Mouse (Mus musculus) midbrain, embryonic 14.5 days (tissue): Measurements from ENCODE around the gene Slc6a6. TPM values are rescaled to one million over a fixed set of nuclear protein-coding genes. Genes with fewer than 3 reads are reported as not detected.
A peak's percentile ranks its signal among the peaks of the same experiment; 100 is the strongest.

Source experiments
- ATAC-seq: fragments of 200-750 bp; cut with Nextera tagmentation; 2 replicates; pipeline ENCODE4 v1.8.0; 2017; ENCODE audit warnings: moderate number of reproducible peaks, moderate library complexity; ENCODE audit not compliant: low FRiP score, low TSS enrichment
- DNase-seq: peaks from one replicate; pipeline ENCODE4 v3.0.0-alpha.2; 2015
- H3K27ac ChIP-seq: fragments of 300-500 bp; sonication (generic); replicated peaks from 2 replicates; pipeline ENCODE4 v1.5.1; 2014; ENCODE audit warnings: mild to moderate bottlenecking, low read depth, low read length, moderate library complexity
- H3K27me3 ChIP-seq: fragments of 300-500 bp; sonication (generic); 2 replicates; pipeline ENCODE4 v1.6.1; 2014; ENCODE audit warnings: low read length, control low read depth, mixed read lengths; ENCODE audit not compliant: control insufficient read depth, insufficient read depth
- H3K36me3 ChIP-seq: fragments of 300-500 bp; sonication (generic); 2 replicates; pipeline ENCODE4 v1.6.1; 2014; ENCODE audit warnings: low read length, control low read depth; ENCODE audit not compliant: control insufficient read depth, insufficient read depth
- H3K4me1 ChIP-seq: fragments of 300-500 bp; sonication (generic); 2 replicates; pipeline ENCODE4 v1.6.1; 2014; ENCODE audit warnings: mild to moderate bottlenecking, antibody characterized with exemption, low read length, control low read depth; ENCODE audit not compliant: control insufficient read depth, insufficient read depth
- H3K4me2 ChIP-seq: fragments of 300-500 bp; sonication (generic); 2 replicates; pipeline ENCODE4 v1.6.1; 2014; ENCODE audit warnings: mild to moderate bottlenecking, low read length, moderate library complexity
- H3K4me3 ChIP-seq: fragments of 300-500 bp; sonication (generic); replicated peaks from 2 replicates; pipeline ENCODE4 v1.5.1; 2014; ENCODE audit warnings: low read depth, low read length
- H3K9ac ChIP-seq: fragments of 300-500 bp; sonication (generic); replicated peaks from 2 replicates; pipeline ENCODE4 v1.6.1; 2014; ENCODE audit warnings: mild to moderate bottlenecking, low read length, moderate library complexity
- H3K9me3 ChIP-seq: fragments of 300-500 bp; sonication (generic); 2 replicates; pipeline ENCODE4 v1.6.1; 2016; ENCODE audit warnings: low read length, control low read depth, mixed read lengths; ENCODE audit not compliant: control insufficient read depth
- WGBS: fragments of 180-500 bp; shearing (Covaris S2); extraction: QIAGEN DNeasy Blood & Tissue Kit; methylation state at CpG from one replicate; pipeline ENCODE4 v1.1.7; 2014; 5-methylcytosine and 5-hydroxymethylcytosine counted together
- polyA plus RNA-seq: library from polyadenylated mRNA; unstranded; fragments of >200 nt; fragmentation: Nextera tagmentation; extraction: Ambion mirVana; gene quantifications from 2 replicates; pipeline ENCODE4 v1.2.1, GENCODE M21; 2014

The Slc6a6 gene
- polyA plus RNA-seq = 94.1 and 94.3 TPM in 2 replicates

DNA sequence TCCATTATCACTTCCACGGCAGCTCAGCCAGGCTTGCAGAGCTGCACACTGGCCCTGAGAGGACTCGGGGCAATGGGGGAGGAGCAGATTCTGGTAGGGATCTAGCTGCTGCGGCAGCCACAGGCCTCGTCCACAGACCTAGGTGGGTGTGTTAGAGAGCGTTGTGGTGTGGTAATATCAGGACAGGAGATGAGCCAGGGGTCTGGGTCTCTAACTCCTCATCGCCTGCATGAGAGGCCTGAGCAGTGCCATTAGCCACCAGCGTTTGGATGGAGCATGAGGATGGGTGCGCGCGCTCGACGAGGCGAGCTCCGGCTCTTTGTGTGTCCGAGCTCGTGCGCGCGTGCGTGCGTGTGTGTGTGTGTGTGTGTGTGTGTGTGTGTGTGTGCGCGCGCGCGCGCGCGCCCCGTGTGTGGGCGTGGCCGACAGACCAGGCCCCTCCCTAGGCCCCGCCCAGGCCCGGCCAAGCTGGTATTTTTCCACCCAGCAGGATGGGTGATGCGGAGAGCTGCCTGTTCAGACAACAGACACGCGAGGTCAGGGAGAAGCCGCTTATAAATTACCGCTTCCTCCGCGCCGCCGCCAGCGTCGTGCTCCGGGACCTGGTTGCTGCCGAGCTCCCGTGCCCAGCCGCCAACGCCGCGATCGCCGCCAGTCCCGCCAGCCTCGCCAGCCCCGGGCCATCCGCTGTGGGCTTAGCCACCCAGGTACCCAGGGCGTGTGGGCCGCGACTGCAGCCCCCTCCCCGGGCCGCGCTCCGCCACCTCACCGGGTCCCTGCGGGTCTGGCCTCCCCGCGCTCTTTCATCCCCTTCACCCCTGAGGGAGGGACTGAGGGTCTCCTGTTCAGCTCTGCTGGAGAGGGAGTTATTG, at the start of gene Slc6a6:
TSS of gene Slc6a6 (plus strand) at position 452 of the 872 bp plus-strand sequence.
- Histone ChIP-seq H3K9me3 (no peaks in the 10 kb centered on the region), H3K4me3 (peak within 1 kb of the TSS; percentile 90), H3K4me2 (peak within 1 kb of the TSS; percentile 93), H3K4me1 (peaks cover 29% of the 10 kb centered on the region), H3K9ac (peak within 1 kb of the TSS; percentile 98), H3K27ac (peak within 1 kb of the TSS; percentile 98), H3K36me3 (no peaks in the 10 kb centered on the region), H3K27me3 (no peaks in the 10 kb centered on the region)
- DNase-seq (peak; percentile 98), ATAC-seq (peak; percentile 94)
- under 1% methylated on average over 67 of the region's 69 CpGs for WGBS

DNA sequence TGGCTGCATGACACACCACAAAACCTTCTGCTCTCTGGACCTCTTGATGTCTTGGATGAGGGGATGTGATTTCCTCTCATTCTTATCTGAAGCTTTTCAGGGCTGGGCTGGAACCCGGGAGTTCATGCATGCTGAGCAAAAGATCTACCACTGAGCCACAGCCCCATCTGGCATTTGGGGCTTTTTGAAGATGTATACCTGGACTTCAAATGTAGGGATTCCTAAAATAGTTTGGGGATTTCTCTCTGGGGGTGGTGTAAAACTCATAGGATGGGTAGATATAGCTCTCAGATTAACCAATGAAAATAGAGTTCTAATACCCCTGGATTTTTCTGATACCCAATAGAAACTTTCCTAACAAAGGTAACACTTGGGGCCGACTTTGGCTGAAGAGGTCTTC, 49.4 kb upstream of the Slc6a6 start:
- WGBS = 76% methylated on average over 2 of the region's 2 CpGs
- no peak overlapping the region for H3K4me2 ChIP-seq
- no peaks in the 10 kb centered on the region for H3K9me3 ChIP-seq
- H3K27me3 ChIP-seq = no peaks in the 10 kb centered on the region
- DNase-seq = no peak
- H3K9ac ChIP-seq = no peak overlapping the region
- H3K36me3 ChIP-seq = no peaks in the 10 kb centered on the region
- H3K27ac ChIP-seq = no peak overlapping the region
- H3K4me1 ChIP-seq = no peaks in the 10 kb centered on the region
- no peak for ATAC-seq
- H3K4me3 ChIP-seq = no peak overlapping the region

DNA sequence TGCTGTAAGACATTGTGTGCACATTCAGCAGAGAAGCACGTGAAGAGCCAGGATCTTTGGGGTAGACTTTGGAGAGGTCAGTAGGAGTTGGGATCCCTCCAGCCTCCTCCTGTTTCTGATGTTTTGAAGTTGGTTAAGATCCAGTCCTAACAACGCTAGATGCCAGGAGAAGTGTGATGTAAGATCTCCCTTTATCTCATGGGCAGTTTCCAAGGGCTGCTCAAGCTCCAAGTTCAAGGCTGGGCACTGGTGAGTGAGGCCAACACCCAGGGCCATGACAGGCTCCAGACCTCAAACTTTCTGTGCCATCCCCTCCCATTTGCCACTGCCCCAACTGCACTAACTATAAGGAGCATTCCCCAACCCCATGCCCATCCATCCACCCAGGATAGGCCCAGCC, 49.0 kb upstream of the Slc6a6 start:
- DNase-seq (no peak), ATAC-seq (no peak)
- H3K9me3 ChIP-seq = no peaks in the 10 kb centered on the region
- H3K4me2 ChIP-seq = no peak overlapping the region
- H3K27me3 ChIP-seq = no peaks in the 10 kb centered on the region
- H3K4me1 ChIP-seq = no peaks in the 10 kb centered on the region
- H3K27ac ChIP-seq = no peak overlapping the region
- H3K36me3 ChIP-seq = no peaks in the 10 kb centered on the region
- no peak overlapping the region for H3K9ac ChIP-seq
- H3K4me3 ChIP-seq = no peak overlapping the region
- 71% methylated on average over 2 of the region's 2 CpGs for WGBS

DNA sequence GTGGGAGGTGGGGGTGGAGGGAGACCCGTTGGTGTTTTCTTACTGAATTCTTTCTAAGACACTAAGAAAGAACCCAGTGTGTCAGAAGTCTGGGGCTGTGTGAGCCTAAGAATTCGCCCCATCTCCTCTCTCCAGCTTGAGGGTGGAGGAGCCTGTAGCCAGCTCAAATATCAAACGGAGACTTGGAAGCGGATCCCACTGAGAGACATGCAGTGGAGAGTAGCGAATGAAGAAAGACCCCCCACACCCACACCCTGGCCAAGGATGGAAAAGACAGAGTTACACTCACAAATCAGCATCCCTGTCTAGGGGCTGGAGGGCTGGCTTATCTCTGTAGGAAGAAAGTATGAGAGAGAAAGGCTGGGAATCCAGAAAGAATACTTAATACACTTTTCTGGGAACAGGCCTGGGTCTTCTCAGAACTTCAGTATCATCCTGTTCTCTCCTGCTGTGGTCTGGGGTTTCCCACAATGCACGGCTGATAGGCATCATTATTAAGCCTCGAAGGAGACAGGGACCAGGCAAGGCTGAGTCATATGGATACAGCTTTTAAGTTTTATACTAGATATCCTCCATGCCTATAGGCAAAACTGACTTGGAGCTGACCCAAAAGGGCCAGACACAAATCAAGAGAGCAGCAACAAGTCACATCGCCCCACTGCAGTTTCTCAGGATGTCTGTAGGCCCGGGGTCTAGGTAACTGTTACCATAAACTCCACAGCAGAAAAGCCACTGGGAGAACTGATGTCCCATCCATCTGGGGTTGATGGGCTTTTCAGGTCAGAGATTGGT, 45.5 kb upstream of the Slc6a6 start:
- Histone ChIP-seq H3K4me1 (no peaks in the 10 kb centered on the region), H3K27ac (no peak overlapping the region), H3K27me3 (no peaks in the 10 kb centered on the region), H3K4me3 (no peak overlapping the region), H3K36me3 (no peaks in the 10 kb centered on the region), H3K4me2 (no peak overlapping the region), H3K9me3 (no peaks in the 10 kb centered on the region), H3K9ac (no peak overlapping the region)
- 30% methylated on average over 9 of the region's 9 CpGs for WGBS
- ATAC-seq (no peak), DNase-seq (no peak)

DNA sequence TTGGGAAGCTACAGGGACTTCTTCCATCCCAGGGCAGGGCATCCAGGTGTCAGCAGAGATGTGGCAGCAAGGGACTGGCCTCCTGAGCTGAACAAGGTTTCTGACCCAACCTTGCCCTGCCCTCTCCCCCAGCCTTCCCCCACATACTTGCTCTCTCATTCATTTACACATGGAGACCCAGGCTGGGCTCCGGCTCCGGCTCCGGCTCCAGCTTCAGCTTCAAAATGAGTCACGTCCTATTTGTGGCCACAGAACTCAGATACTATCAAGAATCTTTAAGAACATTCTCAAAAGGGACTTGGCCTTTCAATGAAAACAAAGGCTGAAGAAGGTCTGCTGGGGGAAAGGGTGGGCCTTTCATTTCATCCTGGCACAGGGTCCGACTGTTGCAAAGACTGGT, 40.8 kb upstream of the Slc6a6 start:
- H3K4me2 ChIP-seq = no peak overlapping the region
- H3K4me1 ChIP-seq = no peaks in the 10 kb centered on the region
- H3K27me3 ChIP-seq = no peaks in the 10 kb centered on the region
- H3K36me3 ChIP-seq = no peaks in the 10 kb centered on the region
- no peak for DNase-seq
- no peak overlapping the region for H3K27ac ChIP-seq
- no peak overlapping the region for H3K4me3 ChIP-seq
- no peak for ATAC-seq
- H3K9ac ChIP-seq = no peak overlapping the region
- 87% methylated on average over 5 of the region's 5 CpGs for WGBS
- no peaks in the 10 kb centered on the region for H3K9me3 ChIP-seq

DNA sequence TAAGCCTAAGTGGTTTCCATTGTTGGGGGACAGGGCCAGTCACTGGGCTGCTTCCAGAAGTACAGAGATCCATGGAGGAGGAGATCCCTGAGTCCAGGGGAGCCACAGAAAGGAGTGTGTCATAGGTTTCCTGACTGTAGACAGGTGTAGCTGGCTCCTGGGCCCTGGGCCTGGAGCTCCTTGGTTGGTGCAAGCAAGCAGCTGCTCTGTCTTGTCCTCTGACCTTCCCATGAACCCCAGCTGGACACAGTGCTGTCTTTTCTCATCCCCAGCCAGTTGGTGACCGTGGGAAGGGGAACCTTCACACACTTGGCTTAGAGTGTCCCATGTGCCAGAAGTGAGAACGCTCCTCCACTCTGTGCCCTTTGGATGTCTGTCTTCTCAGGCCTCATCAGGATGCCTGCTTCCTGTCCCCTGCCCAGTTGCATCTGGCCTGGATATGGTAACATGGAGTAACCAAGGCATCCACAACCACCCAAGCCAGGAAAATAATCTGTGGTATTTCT, 40.4 kb upstream of the Slc6a6 start:
- DNase-seq (no peak), ATAC-seq (no peak)
- Histone ChIP-seq H3K9me3 (no peaks in the 10 kb centered on the region), H3K4me3 (no peak overlapping the region), H3K36me3 (no peaks in the 10 kb centered on the region), H3K27ac (no peak overlapping the region), H3K4me2 (no peak overlapping the region), H3K27me3 (no peaks in the 10 kb centered on the region), H3K4me1 (no peaks in the 10 kb centered on the region), H3K9ac (no peak overlapping the region)
- WGBS = 85% methylated on average over 2 of the region's 2 CpGs

DNA sequence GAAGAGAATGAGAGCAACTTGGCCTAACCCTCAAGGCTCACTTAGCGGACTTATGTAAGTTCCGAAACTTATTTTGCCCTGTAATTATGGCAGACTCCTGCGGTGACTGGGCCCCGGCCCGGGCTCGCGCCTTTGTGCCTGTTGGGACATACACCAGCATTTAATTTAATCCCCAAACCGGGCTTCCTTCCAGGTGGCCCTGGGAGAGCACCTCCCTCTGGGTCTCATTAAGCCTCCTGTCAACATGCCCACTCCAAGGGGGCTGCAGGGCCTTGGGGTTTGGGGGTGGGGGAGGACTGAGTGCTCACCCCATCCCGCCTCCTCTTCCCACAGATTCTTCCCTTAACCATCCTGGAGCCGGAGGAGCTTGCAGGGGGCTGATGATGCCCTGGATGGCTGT, 37.8 kb upstream of the Slc6a6 start:
- Histone ChIP-seq H3K9me3 (no peaks in the 10 kb centered on the region), H3K9ac (no peak overlapping the region), H3K4me2 (no peak overlapping the region), H3K27ac (no peak overlapping the region), H3K4me1 (no peaks in the 10 kb centered on the region), H3K27me3 (no peaks in the 10 kb centered on the region), H3K36me3 (no peaks in the 10 kb centered on the region), H3K4me3 (no peak overlapping the region)
- ATAC-seq = no peak; the same call in 1 of the 2 replicates
- peak; percentile 31 for DNase-seq
- 63% methylated on average over 10 of the region's 10 CpGs for WGBS

DNA sequence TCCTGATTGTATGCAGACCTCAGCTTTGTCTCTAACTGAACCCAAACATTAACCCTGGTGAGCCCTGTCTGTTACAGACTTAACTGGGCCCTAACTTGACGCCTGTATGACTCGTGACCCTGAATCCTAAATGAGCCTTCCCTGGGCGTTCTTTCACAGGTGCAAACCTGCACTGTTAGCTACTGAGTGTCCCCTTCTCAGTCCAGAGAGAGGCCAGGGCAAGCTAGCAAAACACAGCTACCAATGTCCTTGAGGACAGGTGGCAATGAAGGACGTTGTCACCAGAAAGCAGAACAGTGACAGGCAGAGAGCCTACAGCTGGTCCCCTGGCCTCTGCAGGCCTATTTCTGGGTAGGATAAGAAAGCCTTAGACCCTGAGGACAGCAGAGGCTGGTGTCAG, 37.0 kb upstream of the Slc6a6 start:
- H3K4me1 ChIP-seq = no peaks in the 10 kb centered on the region
- no peak overlapping the region for H3K4me2 ChIP-seq
- H3K4me3 ChIP-seq = no peak overlapping the region
- ATAC-seq = no peak
- no peak overlapping the region for H3K9ac ChIP-seq
- 81% methylated on average over 4 of the region's 4 CpGs for WGBS
- H3K27ac ChIP-seq = no peak overlapping the region
- no peak for DNase-seq
- no peaks in the 10 kb centered on the region for H3K36me3 ChIP-seq
- no peaks in the 10 kb centered on the region for H3K9me3 ChIP-seq
- no peaks in the 10 kb centered on the region for H3K27me3 ChIP-seq
